Mouse (Mus musculus) G1E (cell line): ENCODE measurements around the gene Mtor.

ENCODE experiments used
- CTCF ChIP-seq: IDR thresholded peaks from 2 replicates; pipeline ENCODE4 v1.5.1; 2012; ENCODE audit warnings: low read depth, low read length, inconsistent platforms, mixed read lengths
- GATA1 ChIP-seq: IDR thresholded peaks from 2 replicates; pipeline ENCODE4 v1.6.1; 2012; ENCODE audit warnings: borderline replicate concordance, low read length, inconsistent platforms, mixed read lengths
- GATA2 ChIP-seq: IDR thresholded peaks from 2 replicates; pipeline ENCODE4 v1.6.1; 2012; ENCODE audit warnings: low read depth, low read length, inconsistent platforms, borderline replicate concordance
- POLR2AphosphoS5 ChIP-seq: IDR thresholded peaks from 2 replicates; pipeline ENCODE4 v1.6.1; 2012; ENCODE audit warnings: low read depth, low read length, inconsistent platforms; ENCODE audit not compliant: insufficient replicate concordance

GRCm38 (mm10) chr4:148468396-148468795 is 20.0 kb downstream of the Mtor start:
- no peak for TF ChIP-seq GATA2
- no peak for TF ChIP-seq CTCF
- TF ChIP-seq GATA1, result no peak
- TF ChIP-seq POLR2AphosphoS5, result no peak
